Mouse (Mus musculus): Measurements from ENCODE around the gene Msantd1. TPM values are rescaled to one million over a fixed set of nuclear protein-coding genes. Genes with fewer than 3 reads are reported as not detected.

The Msantd1 gene
- polyA plus RNA-seq, 1 experiment from 2014 or later, result 3.9 TPM

GRCm38 (mm10) chr5:34932458-34932806 is 24.6 kb downstream of the Msantd1 start:
- peaks cover 11% of the 10 kb centered on the region; the same call in 1 of the 2 replicates for H3K4me1 ChIP-seq (ENCODE audit: control insufficient read depth, insufficient read depth, low read length)
- no peaks in the 10 kb centered on the region for H3K9me3 ChIP-seq (ENCODE audit: control insufficient read depth, low read length)
- H3K4me2 ChIP-seq (ENCODE audit: low read depth, low read length), result no peak overlapping the region
- peak overlapping the region; percentile 35 for H3K27ac ChIP-seq (ENCODE audit: low read depth, low read length)
- no peaks in the 10 kb centered on the region for H3K36me3 ChIP-seq (ENCODE audit: control insufficient read depth, insufficient read depth, low read length)
- H3K9ac ChIP-seq (replicated peaks; ENCODE audit: low read depth, low read length), result no peak overlapping the region
- no peak overlapping the region for H3K4me3 ChIP-seq (ENCODE audit: low read depth, low read length)
- WGBS, result 34% methylated on average over 4 of the region's 4 CpGs
- no peaks in the 10 kb centered on the region for H3K27me3 ChIP-seq (ENCODE audit: control insufficient read depth, insufficient read depth, low read length)
- no peak for ATAC-seq (ENCODE audit: low read depth)

DNA sequence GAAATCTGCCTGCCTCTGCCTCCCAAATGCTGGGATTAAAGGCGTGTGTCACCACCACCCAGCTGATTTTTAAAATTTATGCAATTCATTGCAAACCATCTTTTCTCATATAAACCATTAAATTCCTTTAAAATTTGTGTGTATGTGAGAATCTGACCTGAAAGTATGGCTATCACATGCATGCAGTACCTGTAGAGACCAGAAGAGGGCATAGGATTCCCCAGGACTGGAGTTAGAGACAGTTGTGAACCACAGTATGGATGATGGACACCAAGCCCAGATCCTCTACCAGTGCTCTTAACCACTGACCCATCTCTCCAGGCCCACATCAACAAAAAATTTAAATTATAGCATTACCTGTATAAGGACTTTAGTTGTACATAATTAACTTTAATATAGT is 25.6 kb downstream of the Msantd1 start:
- Histone ChIP-seq H3K9me3 (ENCODE audit: control insufficient read depth, low read length) (no peaks in the 10 kb centered on the region), H3K4me3 (ENCODE audit: low read depth, low read length) (no peak overlapping the region)
- ATAC-seq (ENCODE audit: low read depth), result no peak

GRCm38 (mm10) chr5:34941710-34942470 is 34.1 kb downstream of the Msantd1 start:
- Histone ChIP-seq H3K9ac (replicated peaks; ENCODE audit: low read depth, low read length) (no peak overlapping the region), H3K27me3 (ENCODE audit: control insufficient read depth, insufficient read depth, low read length) (no peaks in the 10 kb centered on the region), H3K9me3 (ENCODE audit: control insufficient read depth, low read length) (no peaks in the 10 kb centered on the region), H3K4me3 (ENCODE audit: low read depth, low read length) (no peak overlapping the region), H3K4me1 (ENCODE audit: control insufficient read depth, insufficient read depth, low read length) (0 out of 2 replicates have a peak, but pooled peaks cover 4% of the 10 kb centered on the region), H3K36me3 (ENCODE audit: control insufficient read depth, insufficient read depth, low read length) (no peaks in the 10 kb centered on the region), H3K27ac (ENCODE audit: low read depth, low read length) (no peak overlapping the region), H3K4me2 (ENCODE audit: low read depth, low read length) (no peak overlapping the region)
- WGBS, result 13% methylated on average over 10 of the region's 10 CpGs
- no peak for ATAC-seq (ENCODE audit: low read depth)

More for the DNA sequence above, 25.6 kb downstream of the Msantd1 start:
- Histone ChIP-seq H3K4me1 (ENCODE audit: control insufficient read depth, insufficient read depth, low read length) (peaks cover 11% of the 10 kb centered on the region; the same call in 1 of the 2 replicates), H3K27ac (ENCODE audit: low read depth, low read length) (no peak overlapping the region), H3K9ac (replicated peaks; ENCODE audit: low read depth, low read length) (no peak overlapping the region), H3K27me3 (ENCODE audit: control insufficient read depth, insufficient read depth, low read length) (no peaks in the 10 kb centered on the region), H3K36me3 (ENCODE audit: control insufficient read depth, insufficient read depth, low read length) (no peaks in the 10 kb centered on the region), H3K4me2 (ENCODE audit: low read depth, low read length) (no peak overlapping the region)
- WGBS, result 93% methylated on average over 1 of the region's 1 CpGs

- ATAC-seq (ENCODE audit: low read depth), result no peak
- H3K9me3 ChIP-seq (ENCODE audit: control insufficient read depth, low read length), result no peaks in the 10 kb centered on the region
- H3K27me3 ChIP-seq (ENCODE audit: control insufficient read depth, insufficient read depth, low read length), result no peaks in the 10 kb centered on the region
- H3K4me1 ChIP-seq (ENCODE audit: control insufficient read depth, insufficient read depth, low read length), result 0 out of 2 replicates have a peak, but pooled peaks cover 4% of the 10 kb centered on the region
- WGBS, result 86% methylated on average over 3 of the region's 3 CpGs
- H3K4me2 ChIP-seq (ENCODE audit: low read depth, low read length), result no peak overlapping the region
- no peak overlapping the region for H3K27ac ChIP-seq (ENCODE audit: low read depth, low read length)
- no peak overlapping the region for H3K4me3 ChIP-seq (ENCODE audit: low read depth, low read length)
- no peaks in the 10 kb centered on the region for H3K36me3 ChIP-seq (ENCODE audit: control insufficient read depth, insufficient read depth, low read length)
- H3K9ac ChIP-seq (replicated peaks; ENCODE audit: low read depth, low read length), result no peak overlapping the region
These were observed 35.6 kb downstream of the Msantd1 start for GRCm38 (mm10) chr5:34943428-34943827.

GRCm38 (mm10) chr5:34948861-34949760 is 41.3 kb downstream of the Msantd1 start, which contains the start of gene Rgs12:
TSS of gene Rgs12 (plus strand) at chr5:34949445.
- WGBS, result 1% methylated on average over 56 of the region's 84 CpGs
- Histone ChIP-seq H3K27ac (ENCODE audit: low read depth, low read length) (peak within 1 kb of the TSS; percentile 90), H3K9me3 (ENCODE audit: control insufficient read depth, low read length) (no peaks in the 10 kb centered on the region), H3K9ac (replicated peaks; ENCODE audit: low read depth, low read length) (peak within 1 kb of the TSS; percentile 96), H3K4me3 (ENCODE audit: low read depth, low read length) (peak within 1 kb of the TSS; percentile 93), H3K27me3 (ENCODE audit: control insufficient read depth, insufficient read depth, low read length) (no peaks in the 10 kb centered on the region), H3K4me2 (ENCODE audit: low read depth, low read length) (peak within 1 kb of the TSS; percentile 80), H3K36me3 (ENCODE audit: control insufficient read depth, insufficient read depth, low read length) (no peaks in the 10 kb centered on the region), H3K4me1 (ENCODE audit: control insufficient read depth, insufficient read depth, low read length) (peaks cover 22% of the 10 kb centered on the region)
- peak; percentile 90 for ATAC-seq (ENCODE audit: low read depth)

DNA sequence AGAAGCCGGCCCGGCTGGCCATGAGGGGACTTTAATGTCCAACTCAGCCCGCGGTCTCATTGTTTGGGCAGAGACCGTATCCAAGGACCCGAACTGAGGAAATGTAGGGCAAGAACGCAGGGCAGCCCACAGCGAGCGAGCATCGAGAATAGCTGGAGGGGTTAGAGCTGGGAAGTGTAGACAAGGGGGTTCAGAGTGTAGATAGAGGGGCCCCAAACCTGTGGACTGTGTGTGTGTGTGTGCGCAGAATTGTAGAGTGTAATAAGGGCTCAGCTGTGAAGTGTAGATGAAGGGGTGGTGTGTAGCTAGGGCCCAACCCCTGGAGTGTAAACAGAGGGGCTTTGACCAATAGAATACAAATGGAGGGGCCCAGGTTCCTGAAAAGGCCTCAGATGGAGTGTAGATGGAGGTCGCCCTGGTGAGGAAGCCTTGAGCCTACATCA is 42.0 kb downstream of the Msantd1 start:
- Histone ChIP-seq H3K4me2 (ENCODE audit: low read depth, low read length) (peak overlapping the region; percentile 80), H3K4me3 (ENCODE audit: low read depth, low read length) (peak overlapping the region; percentile 93), H3K9ac (replicated peaks; ENCODE audit: low read depth, low read length) (peak overlapping the region; percentile 96), H3K9me3 (ENCODE audit: control insufficient read depth, low read length) (no peaks in the 10 kb centered on the region), H3K36me3 (ENCODE audit: control insufficient read depth, insufficient read depth, low read length) (no peaks in the 10 kb centered on the region), H3K27me3 (ENCODE audit: control insufficient read depth, insufficient read depth, low read length) (no peaks in the 10 kb centered on the region), H3K4me1 (ENCODE audit: control insufficient read depth, insufficient read depth, low read length) (peaks cover 27% of the 10 kb centered on the region), H3K27ac (ENCODE audit: low read depth, low read length) (peak overlapping the region; percentile 90)
- peak; percentile 54 for ATAC-seq (ENCODE audit: low read depth)
- WGBS, result 0% methylated on average over 12 of the region's 12 CpGs

GRCm38 (mm10) chr5:34950486-34951160 is 42.8 kb downstream of the Msantd1 start:
- no peaks in the 10 kb centered on the region for H3K36me3 ChIP-seq (ENCODE audit: control insufficient read depth, insufficient read depth, low read length)
- ATAC-seq (ENCODE audit: low read depth), result no peak
- no peaks in the 10 kb centered on the region for H3K27me3 ChIP-seq (ENCODE audit: control insufficient read depth, insufficient read depth, low read length)
- H3K4me2 ChIP-seq (ENCODE audit: low read depth, low read length), result peak overlapping the region; percentile 80
- H3K27ac ChIP-seq (ENCODE audit: low read depth, low read length), result peak overlapping the region; percentile 90; the same call in 1 of the 2 replicates
- H3K9ac ChIP-seq (replicated peaks; ENCODE audit: low read depth, low read length), result peak overlapping the region; percentile 96; the same call in 1 of the 2 replicates
- H3K9me3 ChIP-seq (ENCODE audit: control insufficient read depth, low read length), result no peaks in the 10 kb centered on the region
- peak overlapping the region; percentile 93 for H3K4me3 ChIP-seq (ENCODE audit: low read depth, low read length)
- 63% methylated on average over 6 of the region's 6 CpGs for WGBS
- peaks cover 31% of the 10 kb centered on the region for H3K4me1 ChIP-seq (ENCODE audit: control insufficient read depth, insufficient read depth, low read length)

- Histone ChIP-seq H3K36me3 (ENCODE audit: control insufficient read depth, insufficient read depth, low read length) (no peaks in the 10 kb centered on the region), H3K9me3 (ENCODE audit: control insufficient read depth, low read length) (no peaks in the 10 kb centered on the region), H3K27ac (ENCODE audit: low read depth, low read length) (peak overlapping the region; percentile 90; the same call in 1 of the 2 replicates), H3K27me3 (ENCODE audit: control insufficient read depth, insufficient read depth, low read length) (no peaks in the 10 kb centered on the region), H3K4me2 (ENCODE audit: low read depth, low read length) (peak overlapping the region; percentile 80; the same call in 1 of the 2 replicates), H3K4me3 (ENCODE audit: low read depth, low read length) (no peak overlapping the region), H3K4me1 (ENCODE audit: control insufficient read depth, insufficient read depth, low read length) (peaks cover 37% of the 10 kb centered on the region), H3K9ac (replicated peaks; ENCODE audit: low read depth, low read length) (no peak overlapping the region)
- WGBS, result 92% methylated on average over 8 of the region's 8 CpGs
- ATAC-seq (ENCODE audit: low read depth), result no peak
These were observed 43.5 kb downstream of the Msantd1 start for GRCm38 (mm10) chr5:34951161-34951834.

Measured in neural tube, embryonic 14.5 days (tissue).